Mouse (Mus musculus): ENCODE measurements around the gene Rdh16.

DNA sequence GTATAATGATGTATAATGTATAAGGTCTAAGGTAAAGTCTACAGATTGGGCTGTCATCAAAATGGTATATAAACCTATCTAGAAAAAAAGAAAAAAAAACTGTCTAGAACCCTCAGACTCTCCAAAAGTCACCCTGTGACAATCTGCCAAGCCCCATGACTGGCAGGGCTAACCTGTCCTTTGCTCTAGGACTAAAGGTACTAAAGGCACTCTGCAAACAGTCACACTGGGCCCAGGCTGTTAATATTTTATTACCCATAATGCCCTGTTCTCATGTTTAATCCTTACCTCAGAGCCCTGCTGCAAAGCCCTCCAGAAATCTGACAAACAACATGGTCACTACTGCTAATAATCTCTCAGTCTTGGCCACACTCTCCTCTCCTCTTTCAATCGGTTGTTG is 85.6 kb downstream of the Rdh16 start:
- TF ChIP-seq CTCF (IDR thresholded peaks at IDR 0.05; ENCODE audit: low read depth) (no peak), EP300 (IDR thresholded peaks at IDR 0.05; ENCODE audit: low read depth) (no peak)

Measured in liver, embryonic 14.5 days (tissue).